Mouse (Mus musculus): ENCODE results near the gene Tshz2. TPM values are rescaled to one million over a fixed set of nuclear protein-coding genes. Genes with fewer than 3 reads are reported as not detected.

Tshz2 gene
- polyA plus RNA-seq, 1 experiment = 6.2 TPM

DNA sequence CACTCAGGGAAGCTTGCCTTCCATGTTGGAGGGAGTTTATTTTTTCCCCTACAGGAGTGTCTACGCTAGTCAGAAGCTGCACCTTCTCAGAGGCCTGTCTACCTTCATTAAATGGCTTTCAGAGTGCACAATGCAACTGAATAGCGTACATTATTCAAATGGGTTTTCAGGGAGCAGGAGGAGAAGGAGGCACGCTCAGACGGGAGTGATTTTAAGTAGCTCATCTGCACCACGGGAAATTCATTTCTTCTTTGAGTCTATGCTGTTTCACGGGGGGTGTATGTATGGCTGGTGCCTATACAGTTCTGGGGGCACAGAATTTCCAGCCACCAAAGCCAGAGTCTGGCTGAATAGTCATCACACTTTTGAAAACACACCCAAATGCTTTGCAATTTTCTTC lies 35.5 kb upstream of the Tshz2 start:
- no peak for TF ChIP-seq CTCF (IDR thresholded peaks at IDR 0.05; ENCODE audit: insufficient read depth, low read length)
- Histone ChIP-seq H3K4me3 (replicated peaks; ENCODE audit: extremely low read depth, low read depth, low read length) (no peak overlapping the region), H3K4me1 (ENCODE audit: control insufficient read depth, insufficient read depth, low read length) (no peaks in the 10 kb centered on the region)
- DNase-seq = no peak
- 85% methylated on average over 6 of the region's 6 CpGs for WGBS

- no peak for DNase-seq
- Histone ChIP-seq H3K4me1 (ENCODE audit: control insufficient read depth, insufficient read depth, low read length) (no peaks in the 10 kb centered on the region), H3K4me3 (replicated peaks; ENCODE audit: extremely low read depth, low read depth, low read length) (no peak overlapping the region)
- no peak for TF ChIP-seq CTCF (IDR thresholded peaks at IDR 0.05; ENCODE audit: insufficient read depth, low read length)
- WGBS = 94% methylated on average over 8 of the region's 8 CpGs
Observed at GRCm38 (mm10) chr2:169597971-169598370, 34.8 kb upstream of the Tshz2 start.

DNA sequence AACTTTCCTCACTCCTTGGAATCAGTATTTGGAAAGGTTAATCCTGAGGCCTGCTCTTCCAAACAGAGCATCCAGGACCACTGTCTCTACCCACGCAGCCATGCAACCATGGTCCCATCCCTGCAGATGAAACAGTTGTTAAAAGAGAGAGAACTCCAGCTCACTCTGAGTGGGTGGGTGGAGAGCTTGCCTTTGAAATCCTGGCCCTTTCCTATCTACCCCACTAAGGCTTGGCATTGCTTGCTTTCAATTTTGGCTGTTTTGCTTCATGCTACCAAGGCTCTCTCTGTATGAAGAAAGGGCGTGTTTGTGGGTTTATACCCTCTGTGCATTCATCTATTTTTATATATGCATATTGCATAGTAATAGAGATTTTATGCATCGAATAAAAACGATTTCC lies 33.2 kb upstream of the Tshz2 start:
- TF ChIP-seq CTCF (IDR thresholded peaks at IDR 0.05; ENCODE audit: insufficient read depth, low read length) = no peak
- no peak for TF ChIP-seq POLR2A (IDR thresholded peaks at IDR 0.05; ENCODE audit: borderline replicate concordance, extremely low read depth, low read depth, low read length)
- 77% methylated on average over 4 of the region's 4 CpGs for WGBS
- Histone ChIP-seq H3K4me1 (ENCODE audit: control insufficient read depth, insufficient read depth, low read length) (no peaks in the 10 kb centered on the region), H3K4me3 (replicated peaks; ENCODE audit: extremely low read depth, low read depth, low read length) (no peak overlapping the region)
- no peak for DNase-seq

DNA sequence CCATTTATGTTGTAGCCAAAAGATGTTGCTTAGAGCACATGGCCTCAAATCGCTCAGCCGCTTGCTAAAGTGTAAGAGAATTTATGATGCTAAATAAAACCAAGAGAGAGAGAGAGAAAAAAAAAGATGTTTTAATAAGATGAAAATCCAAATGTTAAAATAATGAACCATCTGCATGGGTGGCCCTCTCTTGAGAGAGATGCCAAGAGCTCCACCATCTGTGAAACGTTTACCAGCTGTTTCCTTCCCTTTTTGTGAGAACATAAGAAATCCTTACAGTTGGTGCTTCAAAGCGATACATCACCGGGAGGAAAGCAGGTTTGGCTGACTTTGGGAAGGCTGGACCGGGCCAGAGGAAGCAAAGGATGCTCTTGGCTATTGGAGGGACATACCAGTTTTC lies 32.6 kb upstream of the Tshz2 start:
- no peak for TF ChIP-seq CTCF (IDR thresholded peaks at IDR 0.05; ENCODE audit: insufficient read depth, low read length)
- no peaks in the 10 kb centered on the region for H3K4me1 ChIP-seq (ENCODE audit: control insufficient read depth, insufficient read depth, low read length)
- H3K4me3 ChIP-seq (replicated peaks; ENCODE audit: extremely low read depth, low read depth, low read length) = no peak overlapping the region
- WGBS = 49% methylated on average over 6 of the region's 6 CpGs
- no peak for DNase-seq

DNA sequence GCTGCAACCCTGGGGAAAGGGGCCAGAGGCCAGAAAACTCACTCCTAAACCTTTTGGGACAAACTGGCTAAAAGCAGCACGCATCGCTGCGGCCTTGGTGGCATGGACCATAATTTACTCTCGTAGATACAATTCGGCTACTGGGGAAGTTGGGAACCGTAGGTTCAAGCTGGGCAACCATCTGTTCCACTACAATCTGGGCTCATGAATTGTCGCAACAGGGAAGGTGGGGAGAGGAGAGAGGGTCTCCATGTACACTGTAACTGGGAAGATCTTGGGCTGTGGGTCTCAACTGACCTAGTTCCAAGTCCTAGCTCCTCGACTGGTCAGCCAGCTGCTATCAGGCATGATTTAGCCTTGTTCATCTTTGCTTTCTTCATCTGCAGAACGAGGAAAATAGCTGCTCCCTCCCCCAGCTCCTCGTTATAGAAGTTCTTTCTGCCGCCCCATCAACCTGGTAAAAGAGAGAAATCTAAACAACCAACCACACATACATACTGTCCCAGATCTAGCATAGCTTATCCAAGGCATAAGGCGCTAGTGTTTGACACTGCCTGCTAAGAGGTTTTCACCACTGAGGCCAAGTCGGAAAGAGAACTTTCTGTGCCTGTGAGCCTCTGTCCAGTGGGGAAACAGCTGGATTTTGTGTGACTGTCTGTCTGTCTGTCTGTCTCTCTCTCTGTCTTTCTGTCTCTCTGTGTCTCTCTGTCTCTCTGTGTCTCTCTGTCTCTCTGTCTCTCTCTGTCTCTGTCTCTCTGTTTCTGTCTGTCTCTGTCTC lies 25.7 kb upstream of the Tshz2 start:
- no peak for DNase-seq
- Histone ChIP-seq H3K4me1 (ENCODE audit: control insufficient read depth, insufficient read depth, low read length) (no peaks in the 10 kb centered on the region; the same call in 1 of the 2 replicates), H3K4me3 (replicated peaks; ENCODE audit: extremely low read depth, low read depth, low read length) (no peak overlapping the region)
- WGBS = 81% methylated on average over 13 of the region's 13 CpGs
- no peak for TF ChIP-seq CTCF (IDR thresholded peaks at IDR 0.05; ENCODE audit: insufficient read depth, low read length)
- no peak for TF ChIP-seq POLR2A (IDR thresholded peaks at IDR 0.05; ENCODE audit: borderline replicate concordance, extremely low read depth, low read depth, low read length)

- DNase-seq = peak; percentile 21
- TF ChIP-seq POLR2A (IDR thresholded peaks at IDR 0.05; ENCODE audit: borderline replicate concordance, extremely low read depth, low read depth, low read length) (no peak), CTCF (IDR thresholded peaks at IDR 0.05; ENCODE audit: insufficient read depth, low read length) (no peak)
- no peak overlapping the region for H3K4me3 ChIP-seq (replicated peaks; ENCODE audit: extremely low read depth, low read depth, low read length)
- WGBS = 11% methylated on average over 2 of the region's 2 CpGs
- H3K4me1 ChIP-seq (ENCODE audit: control insufficient read depth, insufficient read depth, low read length) = no peaks in the 10 kb centered on the region; the same call in 1 of the 2 replicates
Observed at GRCm38 (mm10) chr2:169607787-169608186, 25.0 kb upstream of the Tshz2 start.

DNA sequence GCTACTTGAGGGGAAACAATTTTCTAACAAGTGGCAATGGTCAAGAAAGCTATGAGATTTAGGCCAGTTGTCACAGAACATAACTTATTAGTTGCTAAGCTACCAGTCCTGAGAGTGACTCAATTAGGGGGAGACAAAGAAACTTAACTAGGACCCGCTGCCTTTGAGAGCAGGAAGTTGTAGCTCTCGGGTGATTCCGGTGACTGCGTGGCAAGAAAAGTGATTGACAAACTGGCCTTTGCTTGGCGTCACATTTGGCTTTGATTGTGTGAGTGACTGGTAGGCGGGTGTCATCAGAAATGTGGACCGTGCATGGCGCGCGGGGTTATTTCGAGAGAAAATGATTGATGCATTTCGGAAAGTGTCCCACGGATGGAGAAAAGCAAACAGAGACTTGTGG lies 22.9 kb upstream of the Tshz2 start:
- no peak for DNase-seq
- Histone ChIP-seq H3K4me3 (replicated peaks; ENCODE audit: extremely low read depth, low read depth, low read length) (no peak overlapping the region), H3K4me1 (ENCODE audit: control insufficient read depth, insufficient read depth, low read length) (no peaks in the 10 kb centered on the region; the same call in 1 of the 2 replicates)
- WGBS = 12% methylated on average over 13 of the region's 13 CpGs
- TF ChIP-seq POLR2A (IDR thresholded peaks at IDR 0.05; ENCODE audit: borderline replicate concordance, extremely low read depth, low read depth, low read length) (no peak), CTCF (IDR thresholded peaks at IDR 0.05; ENCODE audit: insufficient read depth, low read length) (no peak)

- TF ChIP-seq CTCF (IDR thresholded peaks at IDR 0.05; ENCODE audit: insufficient read depth, low read length) = no peak
- TF ChIP-seq POLR2A (IDR thresholded peaks at IDR 0.05; ENCODE audit: borderline replicate concordance, extremely low read depth, low read depth, low read length) = no peak
- 90% methylated on average over 8 of the region's 8 CpGs for WGBS
- Histone ChIP-seq H3K4me1 (ENCODE audit: control insufficient read depth, insufficient read depth, low read length) (no peaks in the 10 kb centered on the region; the same call in 1 of the 2 replicates), H3K4me3 (replicated peaks; ENCODE audit: extremely low read depth, low read depth, low read length) (no peak overlapping the region)
- no peak for DNase-seq
Observed at GRCm38 (mm10) chr2:169610882-169611281, 21.9 kb upstream of the Tshz2 start.

- DNase-seq = no peak
- TF ChIP-seq CTCF (IDR thresholded peaks at IDR 0.05; ENCODE audit: insufficient read depth, low read length) (no peak), POLR2A (IDR thresholded peaks at IDR 0.05; ENCODE audit: borderline replicate concordance, extremely low read depth, low read depth, low read length) (no peak)
- H3K4me1 ChIP-seq (ENCODE audit: control insufficient read depth, insufficient read depth, low read length) = no peaks in the 10 kb centered on the region; the same call in 1 of the 2 replicates
- no peak overlapping the region for H3K4me3 ChIP-seq (replicated peaks; ENCODE audit: extremely low read depth, low read depth, low read length)
- 55% methylated on average over 7 of the region's 7 CpGs for WGBS
Observed at GRCm38 (mm10) chr2:169611557-169611956, 21.3 kb upstream of the Tshz2 start.

GRCm38 (mm10) chr2:169614683-169615082 lies 18.1 kb upstream of the Tshz2 start:
- no peak for DNase-seq
- TF ChIP-seq POLR2A (IDR thresholded peaks at IDR 0.05; ENCODE audit: borderline replicate concordance, extremely low read depth, low read depth, low read length) (no peak), CTCF (IDR thresholded peaks at IDR 0.05; ENCODE audit: insufficient read depth, low read length) (no peak)
- 35% methylated on average over 4 of the region's 4 CpGs for WGBS

More at GRCm38 (mm10) chr2:169614683-169615082, 18.1 kb upstream of the Tshz2 start:
- Histone ChIP-seq H3K4me1 (ENCODE audit: control insufficient read depth, insufficient read depth, low read length) (no peaks in the 10 kb centered on the region), H3K4me3 (replicated peaks; ENCODE audit: extremely low read depth, low read depth, low read length) (no peak overlapping the region)

Data from lung, adult 2 months (tissue).